Comparison of ENCODE assay signal across 8 mouse cellular contexts in the genomic region with DNA sequence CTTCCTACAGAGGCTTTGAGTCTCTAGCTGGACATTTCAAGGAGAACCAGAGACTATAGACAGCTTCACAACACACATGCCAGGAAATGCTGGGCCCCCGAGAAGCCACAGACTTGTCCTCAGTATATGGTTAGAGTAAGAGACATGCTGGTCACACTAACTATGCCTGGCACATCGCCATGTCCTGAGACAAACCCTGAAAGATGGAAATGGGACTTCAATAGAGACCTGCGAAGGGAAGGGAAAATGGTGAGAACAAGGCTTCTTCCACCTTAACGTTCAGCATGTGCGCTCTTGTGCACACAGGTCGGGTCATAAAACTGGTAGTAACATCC. TPM values are rescaled to one million over a fixed set of nuclear protein-coding genes. Genes with fewer than 3 reads are reported as not detected.
DNase-seq lines count a peak whose midpoint lies in the region; ATAC-seq lines count a peak whose summit lies in the region.

No protein-coding gene starts in this region.

- H3K9me3 ChIP-seq in forebrain, embryonic 10.5 days: no peaks in the 10 kb centered on the region
- H3K9me3 ChIP-seq in kidney, embryonic 14.5 days (ENCODE audit: control insufficient read depth, low read length): no peaks in the 10 kb centered on the region
- no peaks in the 10 kb centered on the region for H3K9me3 ChIP-seq in midbrain, embryonic 12.5 days

- H3K4me2 ChIP-seq in kidney, embryonic 14.5 days (replicated peaks; ENCODE audit: low read depth, low read length): peak overlapping the region; percentile 82
- peak overlapping the region; percentile 73 for H3K4me2 ChIP-seq in midbrain, embryonic 12.5 days (replicated peaks)

- H3K9ac ChIP-seq in kidney, embryonic 14.5 days (ENCODE audit: low read depth, low read length): no peak overlapping the region
- H3K9ac ChIP-seq in midbrain, embryonic 12.5 days (replicated peaks): 0 out of 2 replicates have a peak overlapping the region, but pooled peaks have one; percentile 31

- peaks cover 54% of the 10 kb centered on the region for H3K27me3 ChIP-seq in forebrain, embryonic 10.5 days (ENCODE audit: poor library complexity, severe bottlenecking)
- H3K27me3 ChIP-seq in kidney, embryonic 14.5 days (ENCODE audit: control insufficient read depth, insufficient read depth, low read length): no peaks in the 10 kb centered on the region
- H3K27me3 ChIP-seq in midbrain, embryonic 12.5 days: peaks cover 22% of the 10 kb centered on the region; the same call in 1 of the 2 replicates

- peaks cover 44% of the 10 kb centered on the region for H3K4me1 ChIP-seq in forebrain, embryonic 10.5 days
- H3K4me1 ChIP-seq in kidney, embryonic 14.5 days (ENCODE audit: control insufficient read depth, insufficient read depth, low read length): peaks cover 34% of the 10 kb centered on the region
- H3K4me1 ChIP-seq in midbrain, embryonic 12.5 days: peaks cover 23% of the 10 kb centered on the region

- DNase-seq in left cerebral cortex, postnatal 4 days: peak; percentile 36
- no peak for DNase-seq in left cerebral cortex, adult 18-20 months (ENCODE audit: low spot score in 2 of 2)
- no peak for DNase-seq in forebrain, embryonic 10.5 days (ENCODE audit: extremely low spot score, low spot score)
- DNase-seq in layer of hippocampus, adult 9-10 months (ENCODE audit: low spot score): no peak
- DNase-seq in gastrocnemius, adult 18-20 months (ENCODE audit: low spot score): no peak

- H3K27ac ChIP-seq in forebrain, embryonic 10.5 days: no peak overlapping the region
- no peak overlapping the region for H3K27ac ChIP-seq in kidney, embryonic 14.5 days (ENCODE audit: low read depth, low read length)
- H3K27ac ChIP-seq in midbrain, embryonic 12.5 days (replicated peaks): no peak overlapping the region

- 47% methylated on average over 6 of the region's 6 CpGs for WGBS in forebrain, embryonic 10.5 days
- 32% methylated on average over 6 of the region's 6 CpGs for WGBS in kidney, embryonic 14.5 days
- WGBS in midbrain, embryonic 12.5 days: 47% methylated on average over 6 of the region's 6 CpGs

- intact Hi-C loops in left cerebral cortex, postnatal 4 days (cut with DNase I): loop anchor here (10.0 kb wide), 1 partner anchor 199 kb away; no protein-coding TSS in a partner anchor

- peak overlapping the region; percentile 47 for H3K4me3 ChIP-seq in forebrain, embryonic 10.5 days
- peak overlapping the region; percentile 36 for H3K4me3 ChIP-seq in kidney, embryonic 14.5 days (ENCODE audit: low read length)
- 0 out of 2 replicates have a peak overlapping the region, but pooled peaks have one; percentile 37 for H3K4me3 ChIP-seq in midbrain, embryonic 12.5 days

- no peaks in the 10 kb centered on the region for H3K36me3 ChIP-seq in forebrain, embryonic 10.5 days (replicated peaks)
- no peaks in the 10 kb centered on the region for H3K36me3 ChIP-seq in kidney, embryonic 14.5 days (ENCODE audit: control insufficient read depth, insufficient read depth, low read length)
- H3K36me3 ChIP-seq in midbrain, embryonic 12.5 days: no peaks in the 10 kb centered on the region

- ATAC-seq in kidney, embryonic 14.5 days (ENCODE audit: low FRiP score, low TSS enrichment): peak; percentile 7; the same call in 1 of the 2 replicates
- ATAC-seq in midbrain, embryonic 12.5 days (ENCODE audit: low FRiP score, low read depth): no peak; the same call in 1 of the 2 replicates
- no peak for ATAC-seq in granulocyte monocyte progenitor cell, adult 5-6 weeks (replicated peaks; ENCODE audit: poor library complexity, severe bottlenecking)

RNA-seq across cellular contexts. Expression of a gene that starts 38.9 kb away (rescaled TPM):
- total RNA-seq in left cerebral cortex, postnatal 4 days (2021): 100 to 1,000 TPM; 331 to 352 TPM
- total RNA-seq in left cerebral cortex, adult 18-20 months (2021): 100 to 1,000 TPM; 246 to 258 TPM
- polyA plus RNA-seq in forebrain, embryonic 10.5 days (2016; fragmentation: Nextera tagmentation; extraction: Ambion mirVana): 32.1 and 36.4 TPM in 2 replicates
- polyA plus RNA-seq in kidney, embryonic 14.5 days (2014; fragmentation: Nextera tagmentation; extraction: Ambion mirVana): 21.6 and 32.6 TPM in 2 replicates
- polyA plus RNA-seq in midbrain, embryonic 12.5 days (2016; fragmentation: Nextera tagmentation; extraction: Ambion mirVana): 176 and 184 TPM in 2 replicates
- total RNA-seq in granulocyte monocyte progenitor cell, adult 5-6 weeks (2014; fragmentation: Nextera tagmentation): not detected in 2 replicates
- total RNA-seq in granulocyte monocyte progenitor cell, adult 5-6 weeks (2017): not detected in 2 replicates
- 1 to 10 TPM; 1.4 to 1.8 TPM for total RNA-seq in gastrocnemius, adult 18-20 months (2021)

Comparison
In these comparisons a context has a peak if more than half of its experiments do, and no peak if none do; other contexts are left out.
1. RNA of a gene that starts 38.9 kb away (total RNA-seq): 331 to 352 TPM in left cerebral cortex, postnatal 4 days and 246 to 258 TPM in left cerebral cortex, adult 18-20 months; 1.4 to 1.8 TPM in gastrocnemius, adult 18-20 months and not detected in granulocyte monocyte progenitor cell, adult 5-6 weeks; every median in the first group is over 10 times any median in the second.
2. Peak in every context shown above with its lines, with median percentiles within 50 percentile points of each other: H3K4me3 ChIP-seq.